Mouse (Mus musculus): ENCODE measurements around the gene Tbc1d4.

DNA sequence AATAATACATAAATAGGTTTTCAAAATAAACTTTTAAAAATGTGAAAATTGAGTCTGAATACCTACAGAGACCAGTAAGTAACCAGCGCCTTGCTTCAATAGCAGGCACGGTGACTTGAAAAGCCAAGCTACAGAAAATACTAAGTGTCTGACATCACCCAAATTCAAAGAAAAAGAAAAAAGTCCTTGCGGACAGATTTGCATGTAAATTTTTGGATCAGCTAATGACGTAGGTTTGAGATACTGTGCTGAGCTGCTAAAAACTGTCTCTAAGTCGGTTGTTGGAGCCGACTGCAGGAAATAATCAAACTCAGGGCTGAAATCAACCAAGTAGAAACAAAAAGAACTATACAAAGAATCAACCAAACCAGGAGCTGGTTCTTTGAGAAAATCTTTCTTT is 107.1 kb downstream of the Tbc1d4 start:
- TF ChIP-seq POLR2A (IDR thresholded peaks at IDR 0.05; ENCODE audit: low read depth, low read length) (no peak), CTCF (IDR thresholded peaks at IDR 0.05; ENCODE audit: extremely low read depth, insufficient read depth, insufficient read length, insufficient replicate concordance) (no peak)

All from spleen, adult 2 months (tissue).